Mouse (Mus musculus) lung, postnatal 0 days (tissue): ENCODE results near the gene Nox4.
"Not testable (repeated sequence)": the region's sequence is repeated elsewhere in the genome, so short reads cannot be mapped to it uniquely, and the experiment has no call there.

Experiments
- CTCF ChIP-seq: IDR thresholded peaks from 2 replicates; pipeline ENCODE4 v1.5.1; 2016; ENCODE audit warnings: antibody characterized with exemption, mild to moderate bottlenecking
- EP300 ChIP-seq: IDR thresholded peaks from 2 replicates; pipeline ENCODE4 v1.6.1; 2016; ENCODE audit warnings: antibody characterized with exemption, mild to moderate bottlenecking, control low read depth

DNA sequence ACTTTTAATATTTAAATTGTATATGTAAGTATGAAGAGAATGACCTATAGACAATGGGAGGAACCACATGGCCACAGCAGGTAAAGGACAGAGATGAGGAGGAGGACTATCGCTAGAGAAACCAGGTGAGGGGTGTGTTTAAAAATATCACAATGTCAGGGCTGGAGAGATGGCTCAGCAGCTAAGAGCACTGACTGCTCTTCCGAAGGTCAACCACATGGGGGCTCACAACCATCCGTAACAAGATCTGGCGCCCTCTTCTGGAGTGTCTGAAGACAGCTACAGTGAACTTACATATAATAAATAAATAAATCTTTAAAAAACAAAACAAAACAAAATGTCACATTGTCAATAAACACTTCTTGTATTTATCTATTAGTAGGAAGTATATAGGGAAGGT lies 165.5 kb downstream of the Nox4 start:
- peak; percentile 65 for TF ChIP-seq CTCF
- not testable (repeated sequence) for TF ChIP-seq EP300
